Mouse (Mus musculus) urinary bladder, postnatal 4 days (tissue): Measurements from ENCODE around the gene Strip2.

ENCODE experiments used
- DNase-seq, 2 experiments: peaks; one replicate each; pipeline ENCODE4 v3.0.0; 2021 to 2022; ENCODE audit warnings: low spot score in 2 of 2

Strip2 gene

DNA sequence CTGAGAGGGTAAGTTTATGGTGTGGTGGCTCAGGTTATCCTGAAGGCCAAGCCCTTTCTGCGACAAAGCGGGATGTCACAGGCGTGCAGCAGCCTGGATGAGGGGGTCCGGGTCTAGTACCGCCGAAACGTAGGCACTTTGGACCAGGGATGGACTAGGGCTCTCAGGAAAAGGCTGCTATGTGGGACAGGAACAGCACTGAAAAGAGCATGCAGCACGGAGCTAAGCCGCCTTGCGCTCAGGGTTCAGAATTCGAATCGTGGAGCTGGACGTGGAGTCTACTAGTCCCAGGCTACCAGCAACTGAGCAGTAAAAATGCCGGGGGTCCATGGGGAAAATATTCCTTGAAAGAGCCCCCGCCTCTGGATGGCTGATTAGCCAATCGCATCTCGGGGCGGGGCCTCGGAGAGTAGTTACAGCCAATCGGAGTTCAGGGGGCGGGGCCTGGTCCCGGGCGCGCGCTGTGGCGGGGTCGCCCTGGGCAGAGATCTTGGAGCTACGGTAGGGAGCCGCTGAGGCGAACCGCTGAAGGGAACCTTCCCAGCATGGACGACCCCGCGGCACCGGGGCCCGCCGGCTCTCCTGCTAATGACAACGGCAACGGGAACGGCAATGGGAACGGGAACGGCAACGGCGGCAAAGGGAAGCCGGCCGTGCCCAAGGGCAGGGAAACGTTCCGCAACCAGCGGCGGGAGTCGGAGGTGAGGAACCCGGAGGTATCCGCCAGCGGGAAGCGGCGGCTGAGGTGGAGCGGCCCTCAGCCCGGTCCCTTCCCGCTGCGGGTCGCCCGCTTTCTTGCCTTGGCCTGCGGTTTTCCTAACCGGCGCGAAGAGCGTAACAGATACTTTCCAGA lies at the start of gene Strip2:
TSS of gene Strip2 (plus strand) at position 483 of the 853 bp plus-strand sequence.
- DNase-seq = peak; percentile 85 to 93

DNA sequence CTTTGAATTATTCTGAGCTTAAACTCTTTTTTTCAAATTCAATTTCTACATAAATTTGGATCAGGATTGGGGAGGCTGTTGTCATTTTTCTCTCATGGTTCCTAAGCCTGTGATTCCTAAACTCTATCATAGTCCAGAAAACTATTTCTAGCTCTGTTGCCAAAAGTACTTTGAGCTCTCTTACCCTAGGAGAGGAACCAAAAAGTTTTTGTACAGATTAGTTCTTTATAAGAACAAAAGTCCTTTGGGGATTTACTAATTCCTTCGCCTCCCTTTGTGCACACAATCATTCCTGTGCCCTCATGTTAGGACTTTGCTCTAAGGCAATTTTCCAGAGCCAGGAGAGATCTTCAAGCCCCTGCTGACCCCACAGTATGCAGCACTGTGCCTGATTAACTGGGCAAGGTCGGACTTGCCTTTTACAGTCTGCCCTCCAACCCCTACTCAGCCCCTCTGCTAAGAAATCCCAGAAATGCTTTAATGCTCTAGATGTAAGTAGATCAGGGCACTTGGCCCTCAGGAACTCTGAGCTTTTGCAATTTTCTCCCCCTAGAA lies 48.4 kb upstream of the Strip2 start:
- DNase-seq = no peak

DNA sequence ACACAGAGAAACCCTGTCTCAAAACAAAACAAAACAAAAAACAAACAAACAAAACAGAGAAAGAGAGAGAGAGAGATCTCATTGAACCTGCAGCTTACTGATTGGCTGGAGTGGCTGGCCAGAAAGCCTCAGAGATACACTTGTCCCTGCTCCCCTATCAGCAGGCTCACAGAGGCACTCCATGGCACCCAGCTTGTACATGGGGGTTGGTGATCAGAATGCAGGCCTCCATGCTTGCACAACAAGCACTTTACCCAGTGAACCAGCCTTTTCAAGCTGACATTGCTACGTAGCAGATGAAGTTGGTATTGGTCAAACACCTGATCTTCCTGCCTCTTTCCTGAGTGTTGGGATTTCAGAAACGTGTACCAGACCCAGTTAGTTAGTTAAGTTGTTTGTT lies 43.2 kb upstream of the Strip2 start:
- DNase-seq = no peak

DNA sequence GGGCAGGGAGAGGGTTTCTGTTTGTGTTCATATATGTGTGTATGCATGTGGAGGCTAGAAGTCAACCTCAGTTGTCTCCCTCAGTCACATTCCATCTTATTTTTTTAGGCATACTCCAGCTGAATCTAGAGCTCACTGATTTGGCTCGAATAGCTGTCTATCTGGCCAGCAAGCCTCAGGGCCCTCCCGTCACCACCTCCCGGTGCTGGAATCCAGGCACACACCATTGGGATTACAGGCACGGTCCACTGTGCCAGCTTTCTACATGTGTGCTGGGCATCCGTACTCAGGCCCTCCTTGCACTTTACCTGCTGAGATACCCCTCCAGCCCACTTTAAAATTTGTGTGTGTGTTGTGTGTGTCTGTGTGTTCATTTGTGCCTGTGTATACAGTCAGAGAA lies 41.2 kb upstream of the Strip2 start:
- no peak for DNase-seq

DNA sequence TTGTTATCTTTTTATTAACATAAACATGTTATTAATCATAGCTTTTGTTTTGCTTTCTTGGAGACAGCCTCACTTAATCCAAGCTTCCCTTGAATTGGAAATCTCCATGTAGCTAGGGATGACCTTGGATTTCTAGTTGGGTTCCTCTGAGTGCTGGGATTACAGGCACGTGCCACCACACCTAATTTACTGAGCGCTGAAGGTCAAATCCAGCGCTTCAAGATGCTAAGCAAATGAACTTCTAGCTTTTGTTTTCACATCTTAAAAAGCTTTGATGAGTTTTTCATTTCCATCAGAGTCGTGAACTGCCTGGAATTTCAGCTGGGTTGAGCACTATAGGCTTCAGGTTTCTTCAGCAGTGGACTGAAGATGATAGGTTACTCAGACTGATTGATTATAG lies 40.0 kb upstream of the Strip2 start:
- DNase-seq = no peak

DNA sequence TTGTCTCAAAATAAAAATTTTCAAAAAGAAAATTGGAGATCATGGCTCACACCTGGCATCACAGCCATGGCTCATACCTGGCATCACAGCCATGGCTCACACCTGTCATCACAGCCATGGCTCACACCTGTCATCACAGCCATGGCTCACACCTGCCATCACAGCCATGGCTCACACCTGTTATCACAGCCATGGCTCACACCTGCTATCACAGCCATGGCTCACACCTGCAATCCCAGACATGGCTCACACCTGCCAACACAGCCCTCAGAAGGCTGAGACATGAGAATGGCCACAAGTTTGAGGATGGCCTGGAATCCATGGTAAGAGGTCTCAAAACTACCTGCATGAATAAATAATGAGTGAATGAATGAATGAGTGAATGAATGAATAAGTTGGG lies 37.2 kb upstream of the Strip2 start:
- DNase-seq = no peak

DNA sequence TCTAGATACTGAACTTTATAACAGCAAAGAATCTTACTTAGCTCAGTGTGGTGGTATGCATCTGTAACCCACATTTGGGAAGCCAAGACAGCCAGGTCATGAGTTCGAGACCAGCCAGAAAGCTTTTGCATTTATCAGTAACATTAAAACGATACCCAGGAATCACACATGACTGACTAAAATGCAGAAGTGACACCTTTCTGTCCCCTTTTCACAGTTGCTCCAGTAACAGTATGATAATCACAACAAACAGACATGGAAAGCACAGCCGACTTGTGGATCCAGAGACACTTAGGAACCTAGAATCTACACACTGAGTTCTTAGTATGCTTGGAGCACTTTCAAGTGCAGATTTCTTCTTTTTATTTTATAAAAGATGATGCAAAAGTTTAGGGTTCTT lies 36.0 kb upstream of the Strip2 start:
- no peak for DNase-seq

DNA sequence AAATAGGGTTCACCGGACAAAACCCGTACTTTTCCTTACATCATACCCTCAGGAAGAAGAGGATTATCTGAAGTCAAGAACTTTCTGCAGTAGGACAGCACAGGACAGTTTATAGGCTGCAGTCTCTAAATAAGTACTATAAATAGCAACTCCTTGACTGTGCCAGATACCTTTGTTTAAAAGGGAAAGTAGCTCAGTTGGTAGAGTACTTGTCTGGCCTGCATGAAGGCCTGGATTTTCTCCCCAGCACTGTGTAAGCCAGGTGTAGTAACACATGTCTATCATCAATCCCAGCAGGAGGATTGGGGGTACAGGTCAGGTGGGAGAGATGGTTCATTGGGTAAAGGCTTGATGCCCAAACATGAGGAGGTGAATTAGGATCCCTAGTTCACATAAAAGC lies 34.9 kb upstream of the Strip2 start:
- DNase-seq = no peak

DNA sequence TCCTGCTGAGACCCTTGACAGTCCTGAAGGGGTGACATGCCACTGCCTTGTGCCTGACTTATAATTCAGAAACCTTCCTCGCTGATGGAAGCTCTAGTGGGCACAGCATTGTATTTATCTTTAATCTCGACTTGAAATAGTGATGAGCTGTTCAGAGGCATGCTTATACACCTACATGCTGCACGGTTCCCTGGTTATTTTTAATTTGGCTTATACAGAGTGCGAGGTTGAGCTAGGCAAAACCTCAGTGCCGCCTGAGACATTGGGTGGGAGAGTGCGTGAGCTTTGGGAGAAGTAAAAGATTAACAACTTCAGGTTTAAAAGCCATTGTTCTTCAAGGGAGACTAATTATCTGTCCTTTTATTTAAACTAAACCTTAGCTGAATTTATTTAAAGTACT lies 33.9 kb upstream of the Strip2 start:
- no peak for DNase-seq

DNA sequence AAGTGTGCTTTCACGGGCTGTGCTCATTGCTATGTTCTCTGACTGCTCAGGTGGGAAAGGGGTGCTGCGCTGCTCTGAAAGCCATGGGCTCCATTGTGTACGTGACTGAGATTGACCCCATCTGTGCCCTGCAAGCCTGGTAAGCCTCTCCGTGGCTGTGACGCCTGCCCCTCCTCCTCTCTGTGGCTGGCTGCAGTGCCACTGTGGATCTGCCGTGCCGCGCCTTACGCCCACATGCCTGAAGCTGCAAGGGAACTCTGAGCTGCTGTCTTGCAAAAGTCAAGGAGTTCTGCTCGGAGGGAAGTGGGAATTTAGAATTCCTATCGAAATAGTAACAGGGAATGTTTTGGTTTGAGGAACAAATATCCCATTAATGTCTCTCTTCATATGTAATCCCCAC lies 25.7 kb upstream of the Strip2 start:
- no peak for DNase-seq

DNA sequence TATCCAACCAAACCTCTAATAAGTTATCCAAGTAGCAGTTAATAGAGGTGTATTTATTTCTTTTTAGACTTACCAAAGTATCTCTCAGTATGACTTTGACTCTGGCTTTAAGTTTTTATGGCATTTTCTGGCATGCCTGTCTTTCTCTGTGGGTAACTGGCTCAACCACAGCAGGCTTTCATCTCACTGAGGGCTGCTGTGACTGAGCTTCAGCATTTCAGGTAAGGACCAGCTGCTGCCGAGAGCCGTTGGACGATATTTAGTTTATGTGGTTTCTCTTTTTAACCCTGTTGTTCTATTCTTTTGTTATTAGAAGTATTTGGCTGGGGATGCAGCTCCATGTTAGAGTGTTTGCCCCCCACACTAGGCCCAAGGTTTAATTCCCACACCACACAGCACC lies 19.8 kb upstream of the Strip2 start:
- no peak for DNase-seq

DNA sequence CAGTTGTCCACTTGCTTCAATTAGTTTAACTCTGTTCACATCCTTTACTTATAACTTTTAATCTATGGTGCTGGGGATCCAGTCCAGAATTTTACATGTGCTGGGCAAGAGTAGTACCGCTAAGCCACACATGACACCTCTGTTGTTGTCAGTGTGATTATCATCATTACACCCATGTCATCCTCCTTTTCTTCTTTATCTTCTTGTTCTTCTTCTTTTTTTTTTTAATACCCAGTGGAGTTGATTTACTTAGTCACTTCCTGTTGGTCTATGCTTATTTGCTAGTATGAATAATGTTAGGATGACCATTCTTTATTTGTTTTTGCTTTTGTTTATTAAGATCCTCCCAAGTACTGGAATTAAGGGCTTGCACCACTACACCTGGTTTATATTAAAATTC lies 15.4 kb upstream of the Strip2 start:
- DNase-seq = no peak

DNA sequence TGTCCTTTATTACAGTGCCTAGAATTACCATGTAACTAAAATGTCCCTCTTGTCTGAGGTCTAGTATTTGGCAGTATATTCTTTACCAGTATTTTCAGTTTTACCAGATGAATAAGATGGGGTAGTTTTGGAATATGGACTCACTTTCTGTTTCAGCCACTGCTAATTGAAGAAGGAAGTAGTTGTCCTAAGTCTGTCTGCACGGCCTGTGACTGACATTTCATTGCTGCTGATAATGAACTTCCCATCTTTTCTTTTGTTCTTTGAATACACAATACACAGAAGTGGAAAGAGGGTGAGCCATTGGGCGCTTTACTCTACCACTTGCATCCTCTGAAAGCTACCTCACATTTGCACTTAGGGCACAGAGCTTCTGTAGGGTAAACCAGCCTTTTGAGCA lies 14.6 kb upstream of the Strip2 start:
- DNase-seq = no peak

DNA sequence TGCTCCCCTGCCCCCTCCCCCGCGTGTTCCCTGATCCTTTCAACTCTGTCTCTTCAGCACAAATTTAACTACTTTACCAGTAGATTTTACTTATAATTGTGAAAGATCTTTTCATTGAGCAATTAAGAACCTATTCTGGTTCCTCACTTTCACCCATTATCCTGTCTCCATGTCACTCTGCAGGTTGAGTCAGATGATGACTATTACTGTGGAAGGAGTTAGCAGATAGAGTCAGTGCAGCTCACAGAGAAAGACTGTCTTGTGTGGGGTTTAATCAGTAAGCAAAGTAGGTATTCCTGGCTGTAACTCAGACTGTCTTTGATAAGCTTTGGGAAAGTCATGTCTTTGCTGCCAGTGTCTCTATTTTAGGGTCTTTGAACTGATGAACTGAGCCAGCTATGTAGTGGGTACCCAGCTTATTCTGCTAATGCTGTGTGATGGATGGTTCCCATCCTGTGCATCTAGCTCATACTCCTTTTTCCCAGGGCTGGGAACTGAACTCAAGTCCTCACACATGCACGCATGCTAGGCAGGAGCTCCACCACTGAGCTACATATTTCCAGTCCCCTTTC lies 13.4 kb upstream of the Strip2 start:
- no peak for DNase-seq

DNA sequence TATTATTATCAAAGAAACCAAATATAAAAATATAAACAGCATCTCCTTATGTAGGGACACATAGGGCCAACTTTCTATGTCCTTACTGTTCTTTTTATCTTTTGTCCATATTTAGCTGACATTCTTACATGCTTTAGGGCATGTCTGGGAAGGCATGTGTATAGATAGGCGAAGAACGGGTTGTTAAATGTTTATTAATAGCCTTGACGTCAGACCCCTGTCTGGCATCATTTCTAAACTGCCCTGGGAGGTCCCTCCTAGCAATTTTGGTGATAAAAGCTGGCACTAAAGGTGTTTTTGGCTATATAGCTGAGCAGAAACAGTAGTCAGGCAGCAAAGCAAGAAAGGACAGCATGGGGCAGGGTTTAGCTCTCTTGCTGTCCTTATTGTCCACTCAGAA lies 12.5 kb upstream of the Strip2 start:
- DNase-seq = no peak

DNA sequence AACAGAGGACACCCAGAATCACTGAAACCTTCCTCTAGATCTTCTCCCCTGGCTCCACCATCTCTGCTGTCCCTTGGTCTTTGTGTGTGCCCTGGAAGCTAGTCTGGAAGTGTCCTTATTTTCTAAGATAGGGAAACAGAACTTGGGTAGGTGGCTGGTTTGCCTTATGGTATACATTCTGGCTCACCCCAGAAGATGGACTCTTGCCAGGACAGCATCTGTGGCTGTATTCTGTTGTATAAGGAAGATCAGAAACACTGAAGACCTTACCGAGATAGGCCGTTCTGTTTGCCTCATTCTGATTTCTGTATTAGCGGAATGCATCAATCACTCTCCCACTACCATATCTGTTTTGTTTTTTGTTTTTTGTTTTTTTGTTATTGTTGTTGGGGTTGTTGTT lies 6.2 kb upstream of the Strip2 start:
- no peak for DNase-seq

DNA sequence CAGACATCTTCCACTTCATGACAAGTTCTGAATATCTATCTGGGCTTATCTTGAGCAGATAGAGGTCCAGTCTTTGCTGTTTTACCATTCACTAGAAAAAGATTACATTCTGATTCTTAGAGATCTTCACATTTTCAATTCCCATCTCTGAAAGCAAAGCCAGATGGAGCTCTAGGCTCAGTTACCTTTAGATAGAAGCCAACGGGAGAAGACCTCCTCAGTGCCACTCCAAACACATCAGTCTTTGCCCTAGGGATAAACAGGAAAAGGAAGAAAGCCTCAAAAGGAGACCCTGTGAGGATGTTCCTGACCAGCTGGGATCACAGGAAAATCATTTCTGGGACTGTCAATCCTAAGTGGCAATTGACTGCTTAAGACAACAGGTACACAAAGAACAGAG lies 3.1 kb upstream of the Strip2 start:
- no peak for DNase-seq

DNA sequence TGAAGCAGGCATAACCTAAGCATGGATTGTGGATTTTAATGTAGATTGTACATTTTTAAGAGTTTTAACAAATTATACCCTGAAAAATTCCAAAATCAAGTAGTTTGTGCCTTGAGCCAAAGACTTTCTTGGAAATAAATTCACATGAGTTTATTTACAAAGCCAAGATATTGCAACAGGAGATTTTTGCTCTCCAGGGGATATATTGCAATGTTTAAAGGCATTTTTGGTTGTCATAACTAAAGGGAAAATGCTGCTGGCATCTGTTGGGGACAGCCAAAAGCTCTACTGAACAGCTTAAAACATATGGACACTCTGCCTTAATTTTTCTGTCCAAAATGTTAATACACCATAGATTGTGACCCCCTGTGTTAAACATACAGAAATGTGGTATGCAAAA lies 2.7 kb upstream of the Strip2 start:
- DNase-seq = no peak

DNA sequence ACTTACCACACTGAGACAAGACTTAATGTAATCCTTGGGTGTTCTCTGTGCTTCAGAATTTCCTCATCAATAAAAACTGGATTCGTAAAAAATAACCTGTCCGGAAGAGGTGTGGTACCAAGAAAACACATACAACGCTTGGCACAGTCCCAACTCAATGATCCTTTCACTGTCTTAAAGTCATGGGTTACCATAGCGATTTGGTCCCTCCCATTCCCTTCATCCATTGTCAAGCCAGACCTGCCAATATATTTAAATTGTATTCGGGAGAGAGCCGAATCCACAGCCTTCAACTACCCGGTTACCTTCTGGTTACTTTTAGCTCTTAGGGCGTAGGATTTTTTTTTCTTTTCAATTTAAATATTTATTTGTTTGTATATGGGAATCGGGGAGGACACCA lies 976 bp upstream of the Strip2 start:
- DNase-seq = no peak

DNA sequence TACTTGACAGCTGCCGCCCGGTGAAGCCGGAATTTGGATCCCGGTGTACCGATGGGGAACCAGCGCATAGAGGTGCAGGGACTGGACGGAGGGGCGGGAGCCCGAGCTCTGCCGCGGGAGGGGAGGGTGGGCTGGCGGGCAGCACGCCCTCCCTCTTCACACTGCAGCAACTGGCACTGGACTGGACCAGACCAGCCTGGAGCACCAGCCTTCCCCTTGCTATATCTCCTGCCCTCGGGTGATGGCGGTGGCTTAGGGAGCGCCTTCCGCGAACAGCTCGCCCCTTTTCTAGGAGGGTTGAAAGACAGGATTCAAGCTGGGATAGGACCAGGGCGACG lies 540 bp downstream of the Strip2 start:
- DNase-seq = peak in 1 of 2 experiments; percentile 20

DNA sequence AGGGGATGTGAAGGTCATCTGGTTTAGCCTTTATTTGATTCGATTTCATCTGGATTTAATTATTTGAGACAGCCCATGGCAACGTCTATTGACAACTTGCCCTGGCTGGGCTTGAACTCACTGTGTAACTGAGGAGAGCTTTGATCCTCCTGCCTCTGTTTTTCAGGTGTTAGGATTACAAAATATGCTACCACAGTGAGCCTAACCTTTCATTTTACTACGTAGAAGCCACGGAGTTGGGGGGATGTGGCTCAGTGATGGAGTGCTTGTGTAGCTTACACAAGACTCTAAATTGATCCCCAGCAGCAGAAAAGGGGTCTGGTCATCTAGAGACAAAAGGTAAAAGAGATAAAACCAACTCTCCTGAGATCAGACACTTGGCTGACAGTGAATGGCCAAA lies 1.1 kb downstream of the Strip2 start:
- no peak for DNase-seq

DNA sequence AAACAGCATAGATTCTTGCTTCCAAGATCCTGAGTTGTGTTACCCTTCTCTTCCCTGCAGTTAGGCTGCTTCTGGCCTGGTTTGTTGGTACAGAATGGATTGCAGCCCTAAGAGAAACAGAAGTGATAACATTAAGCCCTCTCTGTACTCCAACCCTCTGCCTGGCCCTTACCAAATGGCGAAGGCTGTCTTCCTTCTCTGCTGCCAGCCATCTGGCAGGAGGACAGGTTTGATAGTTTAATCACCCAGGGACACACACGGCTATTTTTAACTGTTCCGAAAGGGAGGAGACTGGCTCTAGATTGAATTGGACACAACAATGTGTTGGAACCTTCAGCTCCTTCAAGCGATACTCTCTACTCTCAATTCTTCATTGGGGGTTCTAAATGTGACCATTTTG lies 6.7 kb downstream of the Strip2 start:
- DNase-seq = no peak

DNA sequence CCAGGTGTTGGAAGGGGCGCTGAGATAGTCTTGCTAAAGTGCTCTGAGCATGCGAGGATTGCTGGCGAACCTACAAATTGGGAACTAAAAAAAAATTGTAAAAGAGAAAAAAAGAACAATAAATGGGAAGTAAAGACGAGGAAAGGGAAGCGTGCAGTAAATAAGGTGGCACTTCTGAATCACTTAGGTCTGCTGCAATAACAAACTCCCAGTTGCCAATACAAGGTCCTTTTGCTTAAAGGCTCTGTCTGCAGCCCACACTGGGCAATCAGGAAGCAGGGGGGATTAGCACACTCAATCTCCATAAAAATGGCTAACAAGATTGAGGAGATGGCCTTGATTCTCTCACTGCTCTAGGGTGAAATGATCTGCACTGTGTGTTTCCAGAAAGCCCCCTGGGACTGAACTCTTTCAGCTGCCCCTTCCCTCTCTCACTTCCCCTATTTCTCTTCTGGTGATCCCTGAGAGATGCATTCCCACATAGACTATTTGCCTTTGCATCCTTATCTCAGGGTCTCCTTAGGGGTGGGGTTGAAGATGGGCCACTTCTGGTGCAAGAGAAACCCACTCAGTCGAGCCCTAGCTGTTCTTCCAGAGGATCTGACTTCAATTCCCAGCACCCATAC lies 8.9 kb downstream of the Strip2 start:
- no peak for DNase-seq
